Mouse (Mus musculus) G1E (cell line): ENCODE data around the gene Stard13.

Experiments
- CTCF ChIP-seq: IDR thresholded peaks from 2 replicates; pipeline ENCODE4 v1.5.1; 2012; ENCODE audit warnings: low read depth, low read length, inconsistent platforms, mixed read lengths
- GATA1 ChIP-seq: IDR thresholded peaks from 2 replicates; pipeline ENCODE4 v1.6.1; 2012; ENCODE audit warnings: borderline replicate concordance, low read length, inconsistent platforms, mixed read lengths

- no peak for TF ChIP-seq CTCF
- no peak for TF ChIP-seq GATA1
These were observed 36.9 kb downstream of the Stard13 start for GRCm38 (mm10) chr5:151196603-151197272.
